Mouse (Mus musculus) embryonic stem cell, embryonic (primary cell): ENCODE results near the gene Cd70.

Experiments
- CTCF ChIA-PET, 4 experiments: fragments of 300-600 bp in 2 of 4; fragments of 350-600 bp in 2 of 4; sonication (Branson Sonifier 250); formaldehyde crosslinking; loops; one replicate each; lab custom pipeline; 2022; ENCODE audit warnings: inconsistent platforms in 2 of 4; lab: Charles Lee
- POLR2A ChIA-PET, 4 experiments: fragments of 300-600 bp in 2 of 4; fragments of 350-600 bp in 2 of 4; sonication (Branson Sonifier 250); formaldehyde crosslinking; loops; one replicate each; lab custom pipeline; 2022; ENCODE audit warnings: antibody characterized with exemption in 4 of 4, inconsistent platforms in 1 of 4; lab: Charles Lee

Cd70 gene

DNA sequence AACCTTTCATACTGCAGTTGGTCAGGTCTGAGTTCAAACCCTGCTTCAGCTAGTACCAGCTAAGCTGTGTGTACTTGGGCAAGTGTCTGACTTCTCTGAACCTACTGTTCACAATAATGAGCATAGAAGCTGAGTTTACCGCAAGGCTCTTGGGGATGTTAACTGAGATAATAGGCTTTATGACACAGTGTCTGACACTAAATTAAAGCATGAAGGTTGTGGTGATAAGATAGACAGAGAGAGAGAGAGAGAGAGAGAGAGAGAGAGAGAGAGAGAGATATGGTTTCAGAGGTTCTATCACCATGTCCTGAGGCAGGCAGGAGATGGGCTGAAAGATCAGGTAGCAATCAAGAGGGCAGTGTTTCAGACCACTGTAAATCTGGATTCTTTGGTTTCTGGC, 39.6 kb downstream of the Cd70 start:
- CTCF ChIA-PET, result no interaction called here
- POLR2A ChIA-PET, result interaction anchor here in 1 of 4 experiments (0.6 kb wide), 1 partner anchor 232 kb away, joined by 3 read pairs; no protein-coding TSS in a partner anchor

DNA sequence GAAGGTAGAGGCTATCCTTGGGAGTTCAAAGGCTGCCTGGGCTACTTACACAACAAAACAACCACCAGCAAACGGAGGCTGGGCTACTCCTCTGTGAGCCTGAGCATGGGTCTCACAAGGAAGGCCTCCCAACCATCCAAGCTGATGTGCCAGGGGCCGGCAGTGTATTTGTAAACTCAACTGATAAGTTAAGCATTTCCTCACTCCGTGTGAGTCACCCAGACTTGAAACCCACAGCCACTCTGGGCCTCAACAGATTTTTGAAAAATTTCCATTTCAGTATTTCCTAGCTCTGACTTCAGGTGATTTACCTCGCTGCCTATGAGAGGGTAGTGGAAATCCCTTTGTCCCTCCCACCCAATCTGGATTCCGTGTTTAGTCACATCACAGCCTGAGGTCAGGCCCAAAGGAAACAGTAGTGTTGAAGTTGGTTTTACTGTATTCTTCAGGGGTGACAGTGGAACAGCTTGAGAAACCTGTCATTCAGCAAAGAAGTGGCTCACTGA, 40.9 kb downstream of the Cd70 start:
- ChIA-PET POLR2A (no interaction called here), CTCF (interaction anchor here in 1 of 4 experiments (1.6 kb wide), 1 partner anchor 13 kb away, joined by 3 read pairs; no protein-coding TSS in a partner anchor)

DNA sequence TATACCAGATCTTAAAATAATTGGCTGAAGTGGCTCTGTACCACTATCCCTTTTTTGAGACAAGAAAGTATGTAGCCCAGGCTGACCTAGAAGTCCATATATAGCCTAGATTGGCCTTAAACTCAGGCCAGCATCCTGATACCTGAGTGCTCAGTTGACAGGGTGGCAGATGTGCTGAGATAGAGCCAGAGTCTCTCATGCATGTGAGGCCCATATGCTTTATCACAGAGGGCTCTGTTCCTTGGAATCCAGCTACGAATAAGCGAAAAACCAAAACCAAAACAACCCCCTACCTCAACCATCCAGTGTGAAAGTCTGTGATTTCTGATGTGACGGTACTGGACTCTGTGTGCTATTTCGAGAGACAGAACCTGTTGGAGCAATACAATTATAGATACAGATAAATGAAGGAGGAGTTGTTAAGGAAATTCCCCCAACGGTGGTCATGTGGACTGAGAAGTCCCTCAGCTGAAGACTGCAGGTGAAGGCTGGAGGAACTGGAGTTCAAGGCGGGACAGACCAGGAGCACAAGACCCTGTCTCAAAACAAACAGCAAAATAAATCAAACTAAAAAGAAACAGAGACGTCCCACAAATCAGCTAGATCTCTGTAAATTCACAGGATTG, 41.4 kb downstream of the Cd70 start:
- ChIA-PET CTCF (interaction anchor here in 1 of 4 experiments (1.6 kb wide), 1 partner anchor 12 kb away, joined by 3 read pairs; no protein-coding TSS in a partner anchor), POLR2A (interaction anchor here in 2 of 4 experiments (0.6 to 1.1 kb wide), 3 partner anchors 11 to 1963 kb away, joined by 3 to 4 read pairs (median 3); no protein-coding TSS in a partner anchor)

DNA sequence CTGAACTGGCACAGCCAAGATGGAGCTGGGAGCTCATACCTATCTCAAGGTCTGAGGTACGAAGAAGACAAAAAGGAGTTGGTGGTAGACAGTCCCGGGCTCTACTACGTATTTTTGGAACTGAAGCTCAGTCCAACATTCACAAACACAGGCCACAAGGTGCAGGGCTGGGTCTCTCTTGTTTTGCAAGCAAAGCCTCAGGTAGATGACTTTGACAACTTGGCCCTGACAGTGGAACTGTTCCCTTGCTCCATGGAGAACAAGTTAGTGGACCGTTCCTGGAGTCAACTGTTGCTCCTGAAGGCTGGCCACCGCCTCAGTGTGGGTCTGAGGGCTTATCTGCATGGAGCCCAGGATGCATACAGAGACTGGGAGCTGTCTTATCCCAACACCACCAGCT, 42.5 kb downstream of the Cd70 start:
- CTCF ChIA-PET, result interaction anchor here in 1 of 4 experiments (0.9 to 1.5 kb wide), 2 partner anchors 60 to 228 kb away, joined by 3 to 7 read pairs; no protein-coding TSS in a partner anchor

DNA sequence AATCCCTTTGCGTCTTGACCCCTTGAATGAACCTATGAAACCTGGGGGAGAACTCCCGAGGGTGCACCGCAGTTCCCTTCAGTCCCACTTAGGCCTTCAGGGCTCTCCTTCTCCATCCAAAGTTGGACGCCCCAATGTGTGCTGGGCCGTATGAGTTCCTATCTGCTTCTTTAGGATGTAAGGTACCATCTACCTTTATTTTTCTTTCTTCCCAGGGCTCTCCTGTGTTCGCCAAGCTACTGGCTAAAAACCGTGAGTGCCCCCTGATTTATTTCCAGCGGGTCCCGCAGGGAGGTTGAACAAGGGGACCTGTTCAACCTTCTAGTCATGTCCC, 43.6 kb downstream of the Cd70 start:
- ChIA-PET POLR2A (interaction anchor here in 2 of 4 experiments (1.2 kb wide), 2 partner anchors 17 to 230 kb away, joined by 3 read pairs; no protein-coding TSS in a partner anchor), CTCF (interaction anchor here in 1 of 4 experiments (1.5 kb wide), 1 partner anchor 229 kb away, joined by 7 read pairs; no protein-coding TSS in a partner anchor)

More for the DNA sequence above, 42.5 kb downstream of the Cd70 start:
- POLR2A ChIA-PET, result interaction anchor here in 2 of 4 experiments (0.7 to 1.2 kb wide), 3 partner anchors 10 to 1096 kb away, joined by 3 to 4 read pairs (median 3); no protein-coding TSS in a partner anchor

DNA sequence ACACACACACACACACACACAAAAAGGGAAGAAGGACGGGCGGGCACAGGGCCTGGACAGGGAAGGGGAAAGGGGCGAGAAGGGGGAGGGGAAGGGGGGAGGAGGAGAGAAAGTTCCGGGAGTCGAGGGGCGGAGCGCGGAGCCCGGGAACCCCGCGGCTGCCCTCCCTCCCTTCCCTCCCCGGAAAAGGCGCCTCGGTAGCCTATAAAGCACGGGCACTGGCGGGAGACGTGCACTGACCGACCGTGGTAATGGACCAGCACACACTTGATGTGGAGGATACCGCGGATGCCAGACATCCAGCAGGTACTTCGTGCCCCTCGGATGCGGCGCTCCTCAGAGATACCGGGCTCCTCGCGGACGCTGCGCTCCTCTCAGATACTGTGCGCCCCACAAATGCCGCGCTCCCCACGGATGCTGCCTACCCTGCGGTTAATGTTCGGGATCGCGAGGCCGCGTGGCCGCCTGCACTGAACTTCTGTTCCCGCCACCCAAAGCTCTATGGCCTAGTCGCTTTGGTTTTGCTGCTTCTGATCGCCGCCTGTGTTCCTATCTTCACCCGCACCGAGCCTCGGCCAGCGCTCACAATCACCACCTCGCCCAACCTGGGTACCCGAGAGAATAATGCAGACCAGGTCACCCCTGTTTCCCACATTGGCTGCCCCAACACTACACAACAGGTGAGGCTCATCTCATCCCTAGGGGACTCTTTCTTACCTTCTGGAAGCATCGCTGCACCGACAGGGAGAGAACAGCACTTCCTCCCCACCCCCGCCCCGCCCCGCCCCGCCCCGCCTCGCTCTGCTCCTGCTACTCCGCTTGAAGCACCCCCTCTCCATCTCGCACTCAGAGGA, 44.2 kb downstream of the Cd70 start, which contains the start of gene Tnfsf9:
TSS of gene Tnfsf9 (plus strand) at position 145 of the 854 bp plus-strand sequence.
- ChIA-PET CTCF (interaction anchor here (0.6 to 1.0 kb wide), 5 partner anchors 10 to 665 kb away, joined by 3 to 10 read pairs (median 3); no protein-coding TSS in a partner anchor), POLR2A (interaction anchor here in 2 of 4 experiments (0.6 to 2.3 kb wide), 8 partner anchors 16 to 229 kb away, joined by 3 to 13 read pairs (median 3); partner anchors contain the start of gene Slc25a23 (in 1 of the 2))

DNA sequence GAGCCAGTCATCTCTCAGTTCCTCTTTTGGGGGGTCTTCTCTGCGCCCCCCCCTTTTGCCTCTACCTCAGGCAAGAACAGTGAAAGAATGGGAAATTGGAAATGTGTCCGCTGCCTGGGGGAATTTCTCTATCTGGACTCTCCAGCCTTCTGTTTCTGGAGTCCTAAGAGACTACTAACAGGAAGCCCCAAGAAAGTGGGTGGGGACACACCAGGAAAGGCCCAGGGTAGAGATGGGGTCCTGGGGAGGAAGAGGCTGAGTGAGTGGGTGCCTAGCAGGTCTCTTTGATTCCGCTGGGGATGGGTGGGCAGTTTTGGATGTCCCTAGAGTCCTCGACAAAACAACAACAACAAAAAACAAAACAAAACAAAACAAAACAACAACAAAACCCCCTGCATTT, 45.1 kb downstream of the Cd70 start:
- ChIA-PET CTCF (interaction anchor here (0.6 to 1.2 kb wide), 7 partner anchors 9 to 666 kb away, joined by 3 to 10 read pairs (median 3); no protein-coding TSS in a partner anchor), POLR2A (interaction anchor here in 3 of 4 experiments (0.5 to 2.3 kb wide), 11 partner anchors 8 to 230 kb away, joined by 3 to 13 read pairs (median 3); partner anchors contain the start of genes Alkbh7 (in 1 of the 3) and Slc25a23 (in 1 of the 3))

DNA sequence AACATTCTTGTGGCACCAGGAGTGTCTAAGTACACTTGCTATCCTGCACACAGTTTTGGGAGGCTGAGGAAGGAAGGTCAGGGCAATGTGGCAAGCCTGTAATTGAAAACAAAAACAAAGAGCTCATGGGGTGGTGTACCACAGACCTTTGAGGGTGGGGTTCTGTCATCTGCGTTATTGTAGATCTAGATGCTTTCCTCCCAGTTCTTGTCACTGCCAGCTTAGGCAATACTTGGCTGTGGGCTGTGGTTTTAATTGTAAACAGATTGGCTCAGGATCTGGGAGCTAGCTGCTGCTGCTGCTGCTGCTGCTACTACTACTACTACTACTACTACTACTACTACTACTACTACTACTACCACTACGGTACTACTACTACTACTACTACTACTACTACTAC, 47.3 kb downstream of the Cd70 start:
- CTCF ChIA-PET, result interaction anchor here in 3 of 4 experiments (0.5 to 1.7 kb wide), 3 partner anchors 173 to 1815 kb away, joined by 3 to 5 read pairs (median 3); no protein-coding TSS in a partner anchor
- POLR2A ChIA-PET, result interaction anchor here in 1 of 4 experiments (1.4 kb wide), 1 partner anchor 18 kb away, joined by 3 read pairs; no protein-coding TSS in a partner anchor

DNA sequence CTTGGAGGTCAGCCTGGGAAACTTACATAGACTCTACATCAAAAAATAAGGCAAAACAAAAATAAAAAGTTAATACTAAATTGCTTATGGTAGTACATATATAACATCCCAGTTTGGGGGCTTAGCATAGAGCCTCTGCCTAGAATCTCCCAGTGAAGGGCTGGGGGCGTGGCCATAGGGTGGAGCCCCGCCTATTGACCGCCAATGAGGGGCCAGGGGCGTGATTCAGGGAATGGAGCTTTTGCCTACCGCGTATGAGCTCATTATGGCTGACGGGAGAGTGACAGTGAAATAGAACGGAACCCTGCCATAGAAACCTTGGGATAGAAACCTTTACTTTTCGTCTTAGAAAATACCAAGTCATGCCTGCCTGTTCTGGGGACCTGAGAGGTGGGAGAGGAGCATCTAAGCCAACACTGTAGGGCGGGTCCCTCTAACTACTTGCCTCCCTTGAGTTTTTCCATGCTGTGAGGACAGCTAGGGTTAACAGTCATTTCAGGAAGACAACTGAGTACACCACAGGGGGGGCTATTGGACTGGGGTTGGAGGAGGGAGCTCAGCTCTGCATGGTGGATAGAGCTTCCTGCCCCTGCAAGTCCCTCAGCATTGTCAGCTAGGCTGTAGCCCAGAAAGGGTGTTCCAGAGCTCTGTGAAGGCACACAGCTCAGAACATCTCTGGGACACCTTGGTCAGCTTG, 49.8 kb downstream of the Cd70 start:
- ChIA-PET CTCF (interaction anchor here (0.6 to 1.7 kb wide), 26 partner anchors 12 to 235 kb away, joined by 3 to 25 read pairs (median 4); partner anchors contain the start of genes Gpr108 (in 2 of the 4), Tubb4a (in 2 of the 4), Alkbh7 (in 1 of the 4) and Cd70 (in 1 of the 4)), POLR2A (interaction anchor here (0.6 to 3.1 kb wide), 21 partner anchors 12 to 103 kb away, joined by 3 to 14 read pairs (median 3); partner anchors contain the start of genes Gm17949 (in 2 of the 4), Gtf2f1 (in 2 of the 4), Tubb4a (in 2 of the 4) and Alkbh7 (in 1 of the 4))

DNA sequence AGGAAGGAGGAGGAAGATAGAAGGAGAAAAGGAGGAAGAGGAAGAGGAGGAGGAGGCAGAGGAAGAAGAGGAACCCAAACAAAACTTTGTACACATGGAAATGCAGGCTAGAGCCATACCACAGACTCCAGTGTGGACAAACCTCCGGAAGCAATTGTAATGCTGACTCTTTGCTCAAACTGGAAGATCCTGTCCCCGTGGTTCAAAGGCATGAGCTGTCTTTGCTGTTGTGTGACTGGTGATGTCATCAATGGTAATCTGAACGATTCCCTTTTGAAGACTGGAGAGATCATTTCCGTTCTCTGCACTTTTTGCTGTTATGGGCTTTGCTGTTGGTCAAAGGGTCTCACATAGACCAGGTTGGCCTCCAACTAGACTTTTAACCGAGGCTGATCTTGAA, 51.3 kb downstream of the Cd70 start:
- ChIA-PET CTCF (interaction anchor here in 2 of 4 experiments (0.6 to 4.0 kb wide), 2 partner anchors 69 to 236 kb away, joined by 3 to 36 read pairs; no protein-coding TSS in a partner anchor), POLR2A (interaction anchor here in 1 of 4 experiments (3.1 kb wide), 1 partner anchor 38 kb away, joined by 13 read pairs; the partner anchor contains the start of genes Crb3 and Slc25a23)

DNA sequence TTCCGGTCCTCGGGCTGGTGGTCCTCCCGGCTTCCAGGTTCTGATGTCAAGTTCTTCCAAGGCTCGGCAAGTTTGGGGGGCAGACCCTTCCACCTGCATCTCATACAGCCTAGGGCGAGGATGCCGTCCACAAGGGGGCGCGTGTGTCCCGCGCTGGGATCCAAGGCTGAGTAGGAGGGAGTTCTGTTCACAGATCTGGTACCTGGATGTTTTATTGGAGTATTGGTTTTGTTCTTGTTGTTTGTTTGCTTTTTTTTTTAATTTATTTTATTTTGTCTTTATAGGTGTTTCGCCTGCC, 53.0 kb downstream of the Cd70 start:
- ChIA-PET POLR2A (interaction anchor here (0.6 to 2.3 kb wide), 31 partner anchors 8 to 736 kb away, joined by 3 to 23 read pairs (median 5); partner anchors contain the start of genes Alkbh7 (in 2 of the 4), Khsrp (in 2 of the 4), Clpp (in 1 of the 4) and Crb3 (in 1 of the 4)), CTCF (interaction anchor here (0.6 to 4.0 kb wide), 36 partner anchors 9 to 711 kb away, joined by 3 to 36 read pairs (median 5); partner anchors contain the start of genes Alkbh7 (in 2 of the 4), Gm17949 (in 1 of the 4), Gpr108 (in 1 of the 4) and Pspn (in 1 of the 4))
